Mouse (Mus musculus): ENCODE data around the gene Elmo1. TPM values are rescaled to one million over a fixed set of nuclear protein-coding genes. Genes with fewer than 3 reads are reported as not detected.
A peak's percentile ranks its signal among the peaks of the same experiment; 100 is the strongest.

The Elmo1 gene
- polyA plus RNA-seq, 1 experiment: 60.3 TPM

DNA sequence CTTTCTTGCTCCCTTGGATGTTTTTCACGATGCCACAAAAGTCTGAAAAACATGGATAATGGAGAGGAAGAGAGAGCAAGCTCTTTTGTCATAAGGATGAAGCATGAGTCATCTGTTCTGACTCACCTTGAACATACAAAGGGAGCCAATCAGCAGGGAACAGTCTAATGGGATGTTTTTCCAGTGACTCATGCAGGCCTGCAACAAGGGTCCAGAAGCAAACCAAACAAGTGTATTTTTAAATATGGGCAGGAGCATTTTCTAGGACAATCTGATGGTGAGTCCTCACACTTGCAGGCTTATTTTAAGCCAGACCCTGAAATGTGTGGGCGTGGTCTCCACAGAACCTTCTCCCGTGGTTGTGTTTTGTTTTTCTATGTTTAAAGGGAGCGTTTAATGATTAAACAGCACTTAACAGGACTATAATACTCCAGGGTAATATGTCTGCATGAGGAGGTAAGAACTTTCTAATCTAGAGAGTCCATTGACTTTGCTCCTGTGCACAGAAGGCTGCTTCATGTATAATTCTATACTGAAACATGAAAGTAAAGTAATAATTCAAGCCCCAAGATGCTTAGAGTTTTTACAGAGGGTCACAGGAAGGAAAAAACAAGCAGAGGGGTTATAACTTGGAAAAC lies 342.9 kb downstream of the Elmo1 start:
- peak; percentile 38 to 64 for DNase-seq (ENCODE audit: extremely low spot score in 1 of 2, low spot score in 1 of 2)

DNA sequence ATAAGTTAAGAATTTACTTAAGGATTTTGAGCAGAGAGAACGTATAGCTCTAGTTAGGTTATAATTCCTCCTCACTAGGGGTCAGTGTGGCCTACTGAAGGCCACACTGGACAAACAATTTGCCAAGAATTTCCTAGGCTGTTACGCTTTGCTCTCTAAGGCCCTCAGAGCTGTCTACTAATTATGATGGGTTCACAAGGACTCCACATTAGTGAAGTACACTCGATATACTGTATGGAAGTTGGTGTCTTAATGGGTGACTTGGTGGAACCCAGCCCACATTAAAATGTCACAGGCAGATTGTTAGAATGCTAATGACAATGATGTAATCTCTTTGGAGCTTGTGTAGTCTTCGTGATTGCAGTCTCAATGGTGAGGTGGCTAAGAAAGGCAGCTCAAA lies 343.7 kb downstream of the Elmo1 start:
- DNase-seq (ENCODE audit: extremely low spot score in 1 of 2, low spot score in 1 of 2): no peak

DNA sequence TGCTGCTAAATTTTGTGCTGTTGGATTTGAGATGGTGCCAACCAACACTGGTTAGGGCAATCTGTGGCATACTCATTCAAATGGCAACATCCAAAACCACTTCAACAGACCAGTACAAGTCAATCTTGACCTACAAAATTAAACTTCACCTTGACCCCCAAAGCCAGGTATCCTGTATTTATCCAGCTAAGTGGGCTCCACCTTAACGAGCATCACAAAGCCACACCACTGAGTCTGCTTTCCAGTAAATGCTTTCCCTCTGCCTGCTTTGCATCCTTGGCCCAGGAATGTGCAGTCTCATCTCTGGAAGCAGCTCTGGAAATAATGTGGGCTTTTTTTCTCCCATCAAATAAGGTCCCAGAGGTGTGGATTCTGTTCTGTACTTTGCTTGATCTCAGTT lies 349.1 kb downstream of the Elmo1 start:
- no peak for DNase-seq (ENCODE audit: extremely low spot score in 1 of 2, low spot score in 1 of 2)

DNA sequence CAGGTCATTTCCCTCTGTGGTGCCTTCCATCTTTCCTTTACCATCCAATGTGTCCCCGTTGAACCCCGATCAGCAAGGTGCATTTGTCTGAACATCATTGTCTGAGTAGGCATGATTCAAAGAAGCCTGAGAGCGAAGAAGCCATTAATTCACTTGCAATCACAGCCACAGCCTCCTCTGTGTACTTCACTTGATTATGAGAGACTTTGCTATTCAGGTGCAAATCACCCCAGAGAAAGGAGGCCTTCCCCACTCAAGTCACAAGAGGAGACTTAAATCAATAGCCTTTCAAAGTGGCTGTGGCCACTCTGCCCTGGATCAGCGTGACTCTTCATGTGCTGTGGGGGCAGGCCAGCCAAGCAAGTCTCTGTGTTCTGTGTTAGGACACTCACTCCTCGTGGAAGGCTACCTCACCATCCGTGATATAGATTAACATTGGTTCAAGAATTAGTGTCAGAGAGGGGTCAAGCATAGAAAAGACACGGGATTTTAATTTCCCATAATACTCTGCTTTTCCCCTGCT lies 360.5 kb downstream of the Elmo1 start:
- DNase-seq (ENCODE audit: extremely low spot score in 1 of 2, low spot score in 1 of 2): no peak

DNA sequence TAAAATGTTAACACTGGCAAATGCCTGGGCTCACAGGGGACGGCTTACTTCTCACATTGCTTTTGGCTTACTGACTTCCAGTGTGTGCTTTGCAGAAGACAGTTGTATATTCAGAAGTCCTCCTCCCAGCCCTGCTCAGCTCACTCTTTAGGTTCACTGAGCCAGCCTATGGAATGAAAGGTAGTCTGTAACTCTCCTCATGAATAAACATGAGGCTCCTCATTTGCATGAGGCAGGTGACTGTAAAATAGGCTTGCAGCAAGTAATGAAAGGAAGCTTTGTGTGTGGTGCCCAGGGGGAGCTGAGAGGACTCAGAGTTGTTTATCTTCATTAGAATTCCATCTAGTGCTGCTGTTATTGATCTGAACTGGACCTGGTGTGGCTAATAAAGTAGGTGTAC lies 364.0 kb downstream of the Elmo1 start:
- no peak for DNase-seq (ENCODE audit: extremely low spot score in 1 of 2, low spot score in 1 of 2)

DNA sequence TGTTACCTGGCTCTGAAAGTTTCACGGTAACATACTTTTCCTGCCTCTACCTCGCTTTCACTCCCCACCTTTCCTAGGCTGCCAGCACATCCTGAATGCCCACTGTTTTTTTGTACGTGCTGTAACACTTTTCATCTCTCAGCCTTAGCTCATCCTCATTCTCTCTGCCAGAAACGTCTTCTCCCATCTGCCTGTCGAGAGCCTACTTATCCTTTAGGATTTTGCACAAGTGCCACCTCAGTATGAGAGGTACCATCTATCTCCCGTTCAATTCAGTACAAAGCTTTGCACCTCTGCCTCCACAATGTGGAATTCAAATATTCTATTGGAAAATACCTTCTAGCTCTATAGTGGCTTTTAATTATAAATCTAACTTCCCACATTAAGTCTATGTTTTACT lies 369.7 kb downstream of the Elmo1 start:
- peak in 1 of 2 experiments; percentile 44 for DNase-seq (ENCODE audit: extremely low spot score in 1 of 2, low spot score in 1 of 2)

DNA sequence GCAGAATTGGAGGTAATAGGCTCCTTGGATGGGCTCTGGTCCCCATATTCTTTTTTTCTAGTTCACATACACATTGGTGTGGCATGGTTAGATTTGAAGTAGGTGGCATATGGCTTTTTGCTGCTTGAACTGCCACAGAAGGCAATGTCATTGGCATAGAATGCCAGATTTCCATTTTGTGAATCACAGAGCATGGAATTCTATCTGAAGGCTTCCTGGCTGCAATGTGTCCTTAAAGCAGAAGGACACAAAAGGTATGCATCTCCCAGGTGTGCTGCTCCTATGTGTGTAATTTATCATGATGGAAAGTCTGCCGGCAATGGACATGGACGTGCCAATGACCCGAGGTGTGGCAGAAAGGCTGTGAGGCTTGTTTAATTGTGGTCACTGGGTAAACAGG lies 371.2 kb downstream of the Elmo1 start:
- no peak for DNase-seq (ENCODE audit: extremely low spot score in 1 of 2, low spot score in 1 of 2)

DNA sequence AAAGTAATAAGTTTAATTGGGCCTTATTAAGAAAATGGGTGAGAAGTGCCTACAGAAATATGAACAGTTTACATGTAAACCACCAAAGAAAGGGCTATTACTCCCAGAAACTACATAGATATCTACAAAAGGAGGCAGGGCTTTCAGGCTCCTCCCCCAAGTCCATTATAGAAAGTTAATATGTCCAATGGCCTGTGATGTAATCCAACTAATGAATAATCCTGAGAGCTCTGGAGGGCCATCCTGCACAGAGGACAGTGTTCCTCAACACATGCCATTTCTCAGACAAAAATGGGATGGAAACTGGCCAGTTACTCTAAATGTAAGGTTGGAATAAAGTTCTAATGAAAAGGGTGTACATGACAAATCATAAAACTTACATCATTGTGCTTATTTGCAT lies 373.8 kb downstream of the Elmo1 start:
- DNase-seq (ENCODE audit: extremely low spot score in 1 of 2, low spot score in 1 of 2): no peak

DNA sequence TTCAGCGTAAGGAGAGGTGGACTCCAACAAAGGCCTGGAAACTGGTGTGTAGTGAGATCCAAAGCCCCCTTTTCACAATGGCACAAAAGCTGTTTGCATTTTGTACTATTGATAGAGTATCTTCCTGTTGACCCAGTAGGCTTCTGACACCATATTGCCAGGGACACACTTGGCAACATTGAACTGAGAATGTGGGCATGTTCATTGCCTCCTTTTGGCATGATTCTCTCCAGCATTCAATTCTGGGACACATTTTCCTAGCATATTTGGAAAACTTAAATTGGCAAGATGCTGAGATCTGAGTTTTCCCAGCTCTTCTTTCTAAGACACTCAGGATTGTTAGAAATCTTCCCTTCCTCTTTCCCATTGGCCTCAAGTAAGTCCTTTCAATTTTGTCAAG lies 377.0 kb downstream of the Elmo1 start:
- no peak for DNase-seq (ENCODE audit: extremely low spot score in 1 of 2, low spot score in 1 of 2)

DNA sequence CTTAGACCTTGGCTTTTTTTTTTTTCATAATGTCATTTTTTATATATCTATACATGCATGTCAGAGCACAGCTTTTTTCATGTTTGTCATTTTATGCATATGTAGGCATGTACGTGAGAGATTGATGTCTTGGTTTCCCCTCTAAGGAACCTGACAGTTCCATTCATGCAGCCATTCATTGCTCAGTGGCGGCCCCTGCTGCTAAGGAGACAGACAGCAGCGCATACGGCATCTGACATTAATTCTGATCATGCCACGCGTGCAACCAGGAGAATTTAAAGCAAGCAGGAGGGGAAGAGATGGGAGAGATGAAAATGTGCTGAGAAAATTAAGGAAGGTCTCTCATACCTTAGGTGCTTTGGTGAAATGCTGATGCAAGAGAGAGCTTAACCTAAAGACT lies 381.3 kb downstream of the Elmo1 start:
- DNase-seq (ENCODE audit: extremely low spot score in 1 of 2, low spot score in 1 of 2): peak; percentile 62 to 94

DNA sequence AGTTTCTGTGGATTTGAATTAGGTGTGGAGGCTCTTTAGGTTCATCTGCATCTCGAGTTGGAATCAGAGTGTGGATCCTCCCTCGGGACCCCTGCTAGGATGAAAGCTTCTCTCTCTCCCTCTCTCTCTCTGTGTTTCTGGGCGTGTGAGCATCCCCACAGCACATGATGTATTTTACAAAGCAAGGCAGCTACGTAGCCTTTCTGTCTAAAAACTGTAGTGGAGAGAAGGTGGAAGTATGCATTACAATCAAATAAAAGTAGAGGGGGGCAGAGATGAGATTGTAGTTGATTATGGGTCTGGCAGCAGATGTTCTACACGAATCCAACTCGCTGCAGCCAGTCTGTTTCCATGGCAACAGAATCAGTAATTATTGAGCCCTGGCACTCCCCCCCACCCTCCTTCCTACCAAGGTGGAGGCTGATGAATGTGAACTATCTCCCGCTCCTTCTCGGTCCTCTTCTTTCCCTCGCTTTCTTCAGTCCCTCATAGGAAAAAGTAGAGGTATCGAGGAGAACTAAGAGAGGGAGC lies 382.0 kb downstream of the Elmo1 start:
- peak; percentile 36 to 73 for DNase-seq (ENCODE audit: extremely low spot score in 1 of 2, low spot score in 1 of 2)

DNA sequence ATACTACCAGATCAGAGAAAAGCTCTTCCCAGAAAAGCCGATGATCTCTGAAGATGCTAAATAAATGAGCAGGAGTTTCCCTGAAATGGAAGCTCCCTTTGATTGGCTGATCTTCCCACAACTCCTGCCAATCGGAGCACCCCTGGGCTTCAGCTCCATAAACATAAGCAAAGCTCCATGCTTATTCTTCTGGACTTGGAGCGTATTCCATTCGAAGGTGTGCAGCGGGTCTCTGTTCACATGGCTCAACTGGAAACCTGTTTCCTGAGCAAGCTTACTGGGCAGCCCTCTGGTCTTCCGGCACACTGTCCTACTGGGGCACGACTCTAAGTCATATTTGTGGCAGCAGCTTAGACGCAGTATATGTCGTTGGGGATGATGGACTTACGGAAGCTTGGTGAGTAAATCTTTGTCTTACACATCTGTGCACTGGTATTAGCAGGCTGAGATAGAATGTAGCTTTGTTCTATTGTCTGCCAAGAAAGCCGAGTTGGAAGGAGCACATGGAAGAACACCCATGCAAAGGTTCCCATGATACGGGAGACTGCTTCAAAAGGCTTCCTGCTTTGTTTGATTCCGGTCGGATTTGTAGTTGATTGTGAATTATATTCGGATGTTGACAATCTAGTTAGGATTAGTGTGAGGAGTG lies 382.6 kb downstream of the Elmo1 start:
- DNase-seq (ENCODE audit: extremely low spot score in 1 of 2, low spot score in 1 of 2): peak; percentile 70 to 86

DNA sequence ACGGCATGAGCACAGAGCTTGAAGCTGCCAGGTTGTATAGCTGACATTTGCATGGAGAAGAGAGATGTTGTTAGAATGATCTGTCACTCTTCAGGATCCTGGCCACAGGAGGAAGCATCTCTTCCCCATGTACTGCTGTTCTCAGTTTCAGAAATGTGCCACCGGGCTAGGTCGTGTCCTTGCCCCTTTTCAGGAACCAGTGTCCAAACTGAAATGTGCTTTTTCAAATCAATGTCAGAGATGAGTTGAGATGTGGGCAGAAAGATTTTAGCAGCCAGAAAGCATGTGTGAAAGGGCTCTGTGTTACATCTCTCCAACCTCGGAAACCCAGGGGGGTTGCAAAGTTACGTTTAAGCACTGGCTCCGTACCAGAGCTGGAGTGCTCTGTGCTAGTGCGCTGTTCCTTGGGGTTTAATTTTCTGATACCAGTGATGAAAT lies 383.3 kb downstream of the Elmo1 start:
- DNase-seq (ENCODE audit: extremely low spot score in 1 of 2, low spot score in 1 of 2): no peak

DNA sequence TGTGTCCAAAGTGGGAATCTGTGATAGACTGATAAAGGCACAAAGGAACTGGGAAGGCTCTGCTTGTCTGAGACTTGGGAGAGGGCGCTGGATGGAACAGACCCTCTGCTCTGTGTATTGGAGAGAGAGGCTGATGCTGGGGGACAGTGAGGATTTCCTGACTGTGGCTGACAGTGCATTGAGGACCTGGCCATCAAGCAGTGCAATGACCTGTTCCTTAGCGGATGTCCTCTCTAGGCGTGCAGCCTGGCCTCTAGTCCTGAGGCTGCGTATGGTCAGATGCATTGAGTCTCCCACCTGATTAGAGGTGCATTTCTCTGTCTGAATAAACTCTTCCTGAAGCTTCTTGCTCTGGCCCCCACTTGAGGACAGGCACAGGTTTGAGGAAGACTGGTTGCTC lies 384.2 kb downstream of the Elmo1 start:
- DNase-seq (ENCODE audit: extremely low spot score in 1 of 2, low spot score in 1 of 2): no peak

DNA sequence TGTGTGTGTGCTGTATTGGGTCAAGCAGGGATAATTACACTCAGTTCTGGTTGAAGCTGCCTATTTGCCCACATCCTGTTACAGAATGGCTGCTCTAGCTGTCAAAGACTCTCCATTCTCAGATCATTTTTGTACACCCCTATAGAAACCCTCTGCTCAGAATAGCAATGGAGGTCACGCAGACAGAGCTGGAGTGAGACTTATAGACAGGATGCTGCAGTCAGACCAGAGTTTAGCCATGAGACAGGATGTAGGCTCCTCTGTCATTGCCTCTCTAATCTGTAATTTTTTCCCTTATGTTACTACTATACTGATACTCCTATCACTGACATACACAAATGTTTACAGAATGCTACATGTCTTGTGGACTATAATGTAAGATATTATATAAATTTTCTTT lies 391.4 kb downstream of the Elmo1 start:
- DNase-seq (ENCODE audit: extremely low spot score in 1 of 2, low spot score in 1 of 2): no peak

DNA sequence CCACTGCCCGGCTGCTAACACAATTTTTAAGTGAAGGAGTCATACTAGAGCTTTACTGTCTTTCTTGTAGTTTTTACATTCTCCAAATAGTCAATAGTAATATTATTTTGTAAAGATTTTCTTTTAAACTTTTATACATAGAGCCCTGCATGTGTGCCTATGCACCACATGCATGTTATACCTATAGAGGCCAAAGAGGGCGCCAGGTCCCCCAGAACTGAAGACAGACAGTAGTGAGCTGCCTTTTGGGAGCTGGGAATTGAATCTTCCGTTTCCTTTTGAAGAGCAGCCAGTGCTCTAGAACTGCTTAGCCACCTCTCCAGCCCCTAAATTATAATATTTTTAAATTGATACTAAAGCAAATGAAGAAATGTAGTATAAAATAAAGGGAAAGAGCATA lies 398.7 kb downstream of the Elmo1 start:
- no peak for DNase-seq (ENCODE audit: extremely low spot score in 1 of 2, low spot score in 1 of 2)

DNA sequence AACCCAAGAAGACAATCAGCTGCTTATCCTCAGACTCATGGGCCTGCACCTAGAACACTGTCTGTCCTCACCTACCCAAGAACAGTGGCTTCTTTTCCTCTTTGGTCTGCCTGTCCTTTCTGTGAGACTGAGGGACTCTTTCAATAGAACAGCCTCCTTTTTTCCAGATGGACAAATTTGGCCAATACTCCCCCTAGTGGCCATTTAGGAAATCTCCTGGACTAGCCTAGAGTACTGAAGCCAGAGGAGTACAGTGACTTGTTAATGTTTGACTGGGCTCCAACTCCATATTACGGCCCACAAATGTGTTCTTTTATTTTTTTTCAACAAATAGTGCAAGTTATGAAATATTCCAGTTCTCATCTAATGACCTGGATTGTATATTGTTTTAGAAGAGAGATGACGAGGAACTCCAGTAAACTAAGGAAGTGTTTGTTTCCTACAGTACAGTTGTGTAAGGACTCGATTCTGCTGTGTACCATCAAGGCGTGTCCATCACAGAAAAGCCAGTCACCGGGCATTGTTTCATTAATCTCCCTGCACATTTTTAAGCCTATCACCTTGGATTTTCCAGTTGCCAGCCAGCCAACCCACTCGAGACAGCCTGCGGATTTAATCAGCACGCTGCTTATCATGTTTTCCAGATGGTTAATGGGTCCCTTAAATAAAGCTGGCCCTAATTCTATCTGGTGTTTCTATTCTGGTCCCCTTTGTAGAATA lies 399.5 kb downstream of the Elmo1 start:
- no peak for DNase-seq (ENCODE audit: extremely low spot score in 1 of 2, low spot score in 1 of 2)

DNA sequence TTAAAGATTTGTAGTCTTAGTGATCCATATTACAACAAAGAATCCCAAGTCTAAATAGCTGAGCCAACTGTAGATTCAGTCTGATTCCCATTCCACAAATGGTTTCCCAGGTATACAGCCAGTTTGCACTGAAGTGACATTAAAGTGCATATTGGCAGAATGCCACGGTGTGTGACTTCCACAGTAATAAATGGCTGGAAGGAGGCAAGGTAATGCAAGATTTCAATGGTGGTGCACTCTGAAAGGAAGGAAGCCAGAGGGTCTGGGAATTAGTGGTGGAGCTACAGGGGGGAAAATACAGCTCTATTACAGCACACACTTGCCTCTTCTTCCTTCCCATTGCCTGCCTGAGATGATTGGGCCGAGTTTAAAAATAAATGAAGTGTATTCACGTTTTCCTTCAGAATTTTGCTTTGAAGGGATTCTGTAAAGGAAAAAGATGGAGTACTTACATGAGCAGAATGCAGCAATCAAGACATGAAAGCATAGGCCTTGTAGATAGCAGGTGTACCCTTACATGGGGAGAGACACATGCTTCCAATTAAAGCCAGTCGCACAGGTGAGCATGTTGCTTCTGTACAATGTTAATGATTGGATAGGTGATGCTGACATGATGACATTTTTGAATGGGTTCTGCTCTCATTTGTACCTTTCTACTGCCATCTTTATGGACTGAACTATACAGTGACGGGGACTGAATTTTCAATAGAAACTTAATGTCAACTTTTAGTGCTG lies 400.6 kb downstream of the Elmo1 start:
- DNase-seq (ENCODE audit: extremely low spot score in 1 of 2, low spot score in 1 of 2): no peak

DNA sequence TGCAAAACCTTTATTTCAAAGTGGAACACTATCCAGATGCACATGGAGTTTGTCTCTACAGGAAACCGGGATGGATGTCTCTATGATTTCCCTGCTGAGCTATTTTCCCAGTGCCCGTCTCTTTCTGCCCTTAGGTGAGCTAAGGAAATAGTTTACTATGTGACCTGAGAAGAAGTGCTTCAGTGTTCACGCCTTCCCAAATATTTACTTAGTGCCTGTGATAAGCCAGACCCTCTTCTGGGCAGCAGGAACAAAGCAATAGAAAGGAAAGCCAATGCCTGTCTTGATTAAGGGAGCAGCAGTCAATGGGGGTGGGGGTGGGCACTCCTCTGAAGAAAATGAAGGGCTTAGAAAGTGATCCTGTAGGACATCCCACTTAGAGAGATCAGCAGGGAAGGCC lies 401.3 kb downstream of the Elmo1 start:
- DNase-seq (ENCODE audit: extremely low spot score in 1 of 2, low spot score in 1 of 2): no peak

DNA sequence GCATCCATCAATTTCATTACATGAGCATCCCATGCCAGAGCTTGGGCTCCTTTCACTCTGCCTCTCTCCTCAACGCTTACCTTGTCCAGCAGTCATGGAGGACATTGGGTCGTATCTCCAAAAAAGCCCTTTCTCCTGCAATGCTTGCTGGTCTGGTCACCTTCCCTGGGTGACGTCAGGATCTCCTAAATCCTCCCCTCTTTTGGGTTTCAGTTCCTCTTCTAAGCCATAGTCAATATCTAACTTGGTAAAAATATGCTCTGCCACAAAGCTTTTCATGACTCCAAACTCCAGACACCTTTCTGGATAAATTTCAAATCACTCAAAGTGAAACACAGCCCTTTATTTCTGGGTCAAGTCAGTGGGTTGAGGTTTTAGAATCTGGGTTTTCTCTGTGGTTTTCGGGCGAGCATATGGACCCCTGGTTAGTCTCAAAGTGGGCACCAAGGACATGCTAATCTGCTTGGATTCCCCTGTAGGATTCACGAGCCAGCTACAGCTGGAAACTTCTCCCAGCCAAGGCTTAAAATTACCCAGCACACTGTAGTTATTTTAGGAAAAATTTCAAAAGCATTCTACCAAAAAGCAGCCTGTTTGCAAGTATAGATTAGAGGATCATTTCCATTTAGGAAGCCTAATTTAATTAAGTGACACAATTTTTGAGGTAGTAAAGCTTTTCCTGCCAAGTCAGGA lies 403.8 kb downstream of the Elmo1 start:
- no peak for DNase-seq (ENCODE audit: extremely low spot score in 1 of 2, low spot score in 1 of 2)
